Mouse (Mus musculus) retina, adult 2 months (tissue): Measurements from ENCODE around the gene Olfr951.

ENCODE experiments used
- DNase-seq: peaks from one replicate; pipeline ENCODE4 v3.0.0-alpha.2; 2012; ENCODE audit warnings: low read depth, low spot score

Gene Olfr951

GRCm38 (mm10) chr9:39387110-39387509 lies at the start of gene Olfr951:
Gene Olfr951 (plus strand): TSS chr9:39387410.
- no peak for DNase-seq

GRCm38 (mm10) chr9:39427048-39427447 lies 39.8 kb downstream of the Olfr951 start, which contains the start of gene Olfr952:
Gene Olfr952 (minus strand): TSS chr9:39427148.
- no peak for DNase-seq
